Mouse (Mus musculus): ENCODE data around the gene Rac2.

- no peak for TF ChIP-seq GATA1 (IDR thresholded peaks at IDR 0.05; ENCODE audit: low read length)
- TF ChIP-seq TAL1 (IDR thresholded peaks at IDR 0.05; ENCODE audit: low read length), result no peak
These were observed 25.1 kb upstream of the Rac2 start for GRCm38 (mm10) chr15:78597729-78598128.

All from erythroblast, embryonic 14.5 days (primary cell).